Mouse (Mus musculus) kidney, postnatal 0 days (tissue): ENCODE measurements around the gene Myh10. TPM values are rescaled to one million over a fixed set of nuclear protein-coding genes. Genes with fewer than 3 reads are reported as not detected.
"Not testable (repeated sequence)": the region's sequence is repeated elsewhere in the genome, so short reads cannot be mapped to it uniquely, and the experiment has no call there.

Source experiments
- ATAC-seq: fragments of 200-750 bp; cut with Nextera tagmentation; replicated peaks from 2 replicates; pipeline ENCODE4 v1.8.0; 2017; ENCODE audit warnings: low read depth, moderate number of reproducible peaks, moderate TSS enrichment, moderate library complexity; ENCODE audit not compliant: low FRiP score
- DNase-seq: peaks from one replicate; pipeline ENCODE4 v3.0.0-alpha.2; 2016; ENCODE audit warnings: low spot score
- H3K27ac ChIP-seq: fragments of 300-500 bp; sonication (generic); 2 replicates; pipeline ENCODE4 v1.5.1; 2014; ENCODE audit warnings: mild to moderate bottlenecking
- H3K27me3 ChIP-seq: fragments of 300-500 bp; sonication (generic); 2 replicates; pipeline ENCODE4 v1.6.1; 2014; ENCODE audit warnings: low read length, mixed read lengths; ENCODE audit not compliant: insufficient read depth
- H3K36me3 ChIP-seq: fragments of 300-500 bp; sonication (generic); 2 replicates; pipeline ENCODE4 v1.6.1; 2014; ENCODE audit warnings: low read length, mixed read lengths; ENCODE audit not compliant: insufficient read depth
- H3K4me1 ChIP-seq: fragments of 300-500 bp; sonication (generic); replicated peaks from 2 replicates; pipeline ENCODE4 v1.6.1; 2014; ENCODE audit warnings: antibody characterized with exemption, low read length, mixed read lengths; ENCODE audit not compliant: insufficient read depth
- H3K4me2 ChIP-seq: fragments of 300-500 bp; sonication (generic); 2 replicates; pipeline ENCODE4 v1.6.1; 2014; ENCODE audit warnings: mild to moderate bottlenecking, low read length, moderate library complexity, mixed read lengths
- H3K4me3 ChIP-seq: fragments of 300-500 bp; sonication (generic); replicated peaks from 2 replicates; pipeline ENCODE4 v1.5.1; 2014; ENCODE audit warnings: low read depth, low read length
- H3K9ac ChIP-seq: fragments of 300-500 bp; sonication (generic); 2 replicates; pipeline ENCODE4 v1.6.1; 2014; ENCODE audit warnings: low read depth, low read length
- H3K9me3 ChIP-seq: fragments of 300-500 bp; sonication (generic); replicated peaks from 2 replicates; pipeline ENCODE4 v1.6.1; 2016; ENCODE audit warnings: low read length, inconsistent platforms, mixed read lengths
- CTCF ChIP-seq: IDR thresholded peaks from 2 replicates; pipeline ENCODE4 v1.5.1; 2016; ENCODE audit warnings: antibody characterized with exemption, low read depth, mild to moderate bottlenecking, moderate library complexity
- WGBS: fragments of 180-500 bp; shearing (Covaris S2); extraction: QIAGEN DNeasy Blood & Tissue Kit; methylation state at CpG from one replicate; pipeline ENCODE4 v1.1.7; 2014; 5-methylcytosine and 5-hydroxymethylcytosine counted together
- polyA plus RNA-seq: library from polyadenylated mRNA; unstranded; fragments of >200 nt; fragmentation: Nextera tagmentation; extraction: Ambion mirVana; gene quantifications from 2 replicates; pipeline ENCODE4 v1.2.1, GENCODE M21; 2015

Myh10 gene
- polyA plus RNA-seq, 1 experiment from 2014 or later = 83.8 TPM

- DNase-seq = peak; percentile 84
- ATAC-seq = no peak
- H3K36me3 ChIP-seq = peaks cover 21% of the 10 kb centered on the region
- no peak for TF ChIP-seq CTCF
- H3K27me3 ChIP-seq = no peaks in the 10 kb centered on the region
- H3K27ac ChIP-seq = peak overlapping the region; percentile 58; the same call in 1 of the 2 replicates
- no peak overlapping the region for H3K4me2 ChIP-seq
- no peak overlapping the region for H3K9ac ChIP-seq
- peaks cover 7% of the 10 kb centered on the region; the same call in 1 of the 2 replicates for H3K4me1 ChIP-seq
- no peaks in the 10 kb centered on the region for H3K9me3 ChIP-seq
- 76% methylated on average over 4 of the region's 4 CpGs for WGBS
- H3K4me3 ChIP-seq = no peak overlapping the region
These were observed 27.8 kb downstream of the Myh10 start for GRCm38 (mm10) chr11:68719096-68719648.

- Histone ChIP-seq H3K36me3 (peaks cover 21% of the 10 kb centered on the region), H3K9me3 (no peaks in the 10 kb centered on the region), H3K4me2 (no peak overlapping the region), H3K9ac (no peak overlapping the region), H3K27ac (no peak overlapping the region), H3K4me1 (peaks cover 7% of the 10 kb centered on the region; the same call in 1 of the 2 replicates), H3K4me3 (no peak overlapping the region), H3K27me3 (no peaks in the 10 kb centered on the region)
- 76% methylated on average over 5 of the region's 5 CpGs for WGBS
- DNase-seq = no peak
- ATAC-seq = no peak
- no peak for TF ChIP-seq CTCF
These were observed 28.4 kb downstream of the Myh10 start for GRCm38 (mm10) chr11:68719774-68720173.

GRCm38 (mm10) chr11:68724117-68724516 lies 32.8 kb downstream of the Myh10 start:
- no peaks in the 10 kb centered on the region for H3K9me3 ChIP-seq
- H3K36me3 ChIP-seq = peaks cover 28% of the 10 kb centered on the region
- DNase-seq (no peak), ATAC-seq (no peak)
- H3K27me3 ChIP-seq = no peaks in the 10 kb centered on the region
- H3K27ac ChIP-seq = no peak overlapping the region
- TF ChIP-seq CTCF = peak; percentile 74
- H3K4me3 ChIP-seq = no peak overlapping the region
- no peak overlapping the region for H3K9ac ChIP-seq
- H3K4me2 ChIP-seq = no peak overlapping the region
- H3K4me1 ChIP-seq = no peaks in the 10 kb centered on the region

- H3K4me1 ChIP-seq = no peaks in the 10 kb centered on the region
- H3K9me3 ChIP-seq = no peaks in the 10 kb centered on the region
These were observed 37.3 kb downstream of the Myh10 start for GRCm38 (mm10) chr11:68728693-68729092.

DNA sequence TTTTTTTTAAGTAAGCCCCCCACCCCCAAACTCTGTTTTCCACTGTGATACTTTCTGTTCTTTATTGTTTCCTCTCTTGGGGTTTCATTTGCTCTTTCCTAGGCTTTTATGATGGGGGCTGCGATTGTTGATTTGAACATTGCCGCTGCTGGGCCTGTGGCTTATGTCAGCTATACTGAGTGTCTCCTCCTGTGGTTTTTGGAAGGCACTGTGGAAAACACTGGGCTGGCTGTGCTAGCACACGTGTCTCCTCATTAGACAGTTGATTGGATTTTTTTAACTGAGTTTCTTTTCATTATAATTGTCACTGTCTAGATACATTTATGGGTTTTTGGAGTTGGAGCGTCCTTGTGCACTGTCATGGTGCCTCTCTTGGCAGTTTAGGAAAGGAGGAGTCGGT lies 39.4 kb downstream of the Myh10 start:
- no peak overlapping the region for H3K4me3 ChIP-seq
- DNase-seq (peak; percentile 70), ATAC-seq (no peak; the same call in 1 of the 2 replicates)
- no peaks in the 10 kb centered on the region for H3K4me1 ChIP-seq
- H3K36me3 ChIP-seq = 0 out of 2 replicates have a peak, but pooled peaks cover 14% of the 10 kb centered on the region
- H3K27me3 ChIP-seq = no peaks in the 10 kb centered on the region
- H3K27ac ChIP-seq = no peak overlapping the region
- no peaks in the 10 kb centered on the region for H3K9me3 ChIP-seq
- H3K9ac ChIP-seq = no peak overlapping the region
- 53% methylated on average over 5 of the region's 5 CpGs for WGBS
- no peak overlapping the region for H3K4me2 ChIP-seq
- TF ChIP-seq CTCF = no peak

More at GRCm38 (mm10) chr11:68728693-68729092, 37.3 kb downstream of the Myh10 start:
- Histone ChIP-seq H3K4me3 (no peak overlapping the region), H3K27me3 (no peaks in the 10 kb centered on the region), H3K27ac (no peak overlapping the region), H3K36me3 (peaks cover 16% of the 10 kb centered on the region; the same call in 1 of the 2 replicates), H3K4me2 (no peak overlapping the region), H3K9ac (no peak overlapping the region)
- DNase-seq = no peak
- peak; percentile 27; the same call in 1 of the 2 replicates for TF ChIP-seq CTCF
- ATAC-seq = no peak
- 92% methylated on average over 3 of the region's 3 CpGs for WGBS

DNA sequence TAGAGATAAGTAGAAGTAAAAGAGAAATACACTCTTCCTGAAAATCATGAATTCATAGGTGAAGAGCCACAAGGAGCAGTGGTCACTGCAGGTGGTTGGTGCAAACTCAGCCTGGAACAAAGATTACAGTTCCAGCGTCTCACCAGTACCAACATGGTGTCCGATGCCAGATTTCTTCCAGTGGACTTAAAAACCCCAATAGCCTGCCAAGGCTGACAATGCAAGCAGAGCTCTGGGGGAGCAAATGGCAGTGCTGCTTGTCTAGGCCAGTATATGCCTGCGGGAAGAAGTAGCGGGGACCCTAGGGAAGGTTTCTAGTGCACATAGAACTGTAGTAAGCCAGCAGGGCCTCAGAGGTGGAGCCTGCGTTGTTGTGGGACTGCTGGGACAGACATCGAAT lies 40.7 kb downstream of the Myh10 start:
- 90% methylated on average over 6 of the region's 6 CpGs for WGBS
- no peaks in the 10 kb centered on the region for H3K4me1 ChIP-seq
- H3K9me3 ChIP-seq = no peaks in the 10 kb centered on the region
- no peak overlapping the region for H3K4me3 ChIP-seq
- no peaks in the 10 kb centered on the region for H3K27me3 ChIP-seq
- 0 out of 2 replicates have a peak, but pooled peaks cover 9% of the 10 kb centered on the region for H3K36me3 ChIP-seq
- no peak for ATAC-seq
- H3K27ac ChIP-seq = no peak overlapping the region
- no peak for DNase-seq
- no peak for TF ChIP-seq CTCF
- no peak overlapping the region for H3K4me2 ChIP-seq
- H3K9ac ChIP-seq = no peak overlapping the region

GRCm38 (mm10) chr11:68733401-68733800 lies 42.0 kb downstream of the Myh10 start:
- not testable (repeated sequence) for H3K27ac ChIP-seq, H3K4me3 ChIP-seq, H3K36me3 ChIP-seq, H3K4me1 ChIP-seq, H3K9ac ChIP-seq, DNase-seq, H3K9me3 ChIP-seq, H3K4me2 ChIP-seq, ATAC-seq, H3K27me3 ChIP-seq
- 80% methylated on average over 3 of the region's 3 CpGs for WGBS
